Mouse (Mus musculus) forebrain, embryonic 15.5 days (tissue): Measurements from ENCODE around the gene Rpn1. TPM values are rescaled to one million over a fixed set of nuclear protein-coding genes. Genes with fewer than 3 reads are reported as not detected.

Experiments
- ATAC-seq: fragments of 200-750 bp; cut with Nextera tagmentation; replicated peaks from 2 replicates; pipeline ENCODE4 v1.8.0; 2017; ENCODE audit warnings: mild to moderate bottlenecking, moderate TSS enrichment, moderate library complexity
- H3K27ac ChIP-seq: fragments of 300-500 bp; sonication (generic); replicated peaks from 2 replicates; pipeline ENCODE4 v1.5.1; 2015; ENCODE audit warnings: mild to moderate bottlenecking, inconsistent platforms
- H3K27me3 ChIP-seq: fragments of 300-500 bp; sonication (generic); 2 replicates; pipeline ENCODE4 v1.6.1; 2015; ENCODE audit warnings: inconsistent platforms
- H3K36me3 ChIP-seq: fragments of 300-500 bp; sonication (generic); 2 replicates; pipeline ENCODE4 v1.6.1; 2015; ENCODE audit warnings: mild to moderate bottlenecking, inconsistent platforms
- H3K4me1 ChIP-seq: fragments of 300-500 bp; sonication (generic); 2 replicates; pipeline ENCODE4 v1.6.1; 2015; ENCODE audit warnings: inconsistent platforms
- H3K4me2 ChIP-seq: fragments of 300-500 bp; sonication (generic); replicated peaks from 2 replicates; pipeline ENCODE4 v1.6.1; 2015; ENCODE audit warnings: mild to moderate bottlenecking, inconsistent platforms
- H3K4me3 ChIP-seq: fragments of 300-500 bp; sonication (generic); 2 replicates; pipeline ENCODE4 v1.5.1; 2015; ENCODE audit warnings: mild to moderate bottlenecking, inconsistent platforms
- H3K9ac ChIP-seq: fragments of 300-500 bp; sonication (generic); replicated peaks from 2 replicates; pipeline ENCODE4 v1.6.1; 2015; ENCODE audit warnings: mild to moderate bottlenecking, inconsistent platforms
- H3K9me3 ChIP-seq: fragments of 300-500 bp; sonication (generic); 2 replicates; pipeline ENCODE4 v1.6.1; 2016; ENCODE audit warnings: inconsistent platforms
- WGBS: fragments of 180-500 bp; shearing (Covaris S2); methylation state at CpG from one replicate; pipeline ENCODE4 v1.1.7; 2015; ENCODE audit warnings: mixed read lengths; 5-methylcytosine and 5-hydroxymethylcytosine counted together
- polyA plus RNA-seq: library from polyadenylated mRNA; unstranded; fragments of >200 nt; fragmentation: Nextera tagmentation; extraction: Ambion mirVana; gene quantifications from 2 replicates; pipeline ENCODE4 v1.2.1, GENCODE M21; 2015

The Rpn1 gene
- polyA plus RNA-seq, 1 experiment from 2014 or later: 262 TPM

DNA sequence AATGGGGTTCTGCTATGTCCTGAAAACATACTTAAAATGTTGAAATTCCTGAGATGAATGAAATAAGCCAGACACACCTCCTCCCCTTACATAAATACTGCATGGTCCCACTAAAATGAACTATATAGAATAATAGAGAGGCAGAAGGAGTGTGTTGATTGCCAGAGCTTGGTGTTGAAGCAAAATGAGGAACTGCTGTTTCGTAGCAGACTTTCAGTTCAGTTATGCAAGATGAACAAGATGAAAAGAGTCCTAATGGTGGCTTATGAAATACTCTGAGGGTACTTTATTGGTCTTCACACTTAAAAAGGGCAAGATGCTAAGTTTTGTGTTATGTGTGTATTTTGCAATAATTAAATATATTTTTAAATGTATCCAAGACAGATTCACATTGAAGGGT is 15.5 kb upstream of the Rpn1 start:
- no peak overlapping the region for H3K4me2 ChIP-seq
- no peaks in the 10 kb centered on the region for H3K4me1 ChIP-seq
- no peak overlapping the region for H3K27ac ChIP-seq
- no peak overlapping the region for H3K4me3 ChIP-seq
- no peak for ATAC-seq
- no peak overlapping the region for H3K9ac ChIP-seq
- peaks cover 7% of the 10 kb centered on the region; the same call in 1 of the 2 replicates for H3K27me3 ChIP-seq
- 90% methylated on average over 1 of the region's 1 CpGs for WGBS
- H3K9me3 ChIP-seq: no peaks in the 10 kb centered on the region
- H3K36me3 ChIP-seq: no peaks in the 10 kb centered on the region

DNA sequence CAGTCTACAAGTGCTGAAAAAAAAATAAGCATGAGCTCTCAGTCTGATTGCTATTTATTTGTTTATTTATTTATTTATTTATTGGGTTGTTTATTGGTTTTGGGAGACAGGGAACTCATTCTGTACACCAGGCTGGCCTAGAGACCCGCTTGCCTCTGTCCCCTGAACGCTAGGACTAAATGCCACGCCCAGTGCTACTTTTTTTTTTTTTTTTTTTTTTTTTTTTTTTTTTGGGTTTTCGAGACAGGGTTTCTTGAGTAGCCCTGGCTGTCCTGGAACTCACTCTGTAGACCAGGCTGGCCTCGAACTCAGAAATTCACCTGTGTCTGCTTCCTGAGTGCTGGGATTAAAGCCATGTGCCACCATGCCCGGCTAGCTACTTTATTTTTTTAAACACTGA is 13.8 kb upstream of the Rpn1 start:
- H3K9ac ChIP-seq: no peak overlapping the region
- no peaks in the 10 kb centered on the region for H3K9me3 ChIP-seq
- no peaks in the 10 kb centered on the region for H3K36me3 ChIP-seq
- H3K27me3 ChIP-seq: peaks cover 7% of the 10 kb centered on the region; the same call in 1 of the 2 replicates
- H3K27ac ChIP-seq: no peak overlapping the region
- 79% methylated on average over 6 of the region's 6 CpGs for WGBS
- H3K4me3 ChIP-seq: no peak overlapping the region
- no peak for ATAC-seq
- peaks cover 9% of the 10 kb centered on the region for H3K4me1 ChIP-seq
- no peak overlapping the region for H3K4me2 ChIP-seq

DNA sequence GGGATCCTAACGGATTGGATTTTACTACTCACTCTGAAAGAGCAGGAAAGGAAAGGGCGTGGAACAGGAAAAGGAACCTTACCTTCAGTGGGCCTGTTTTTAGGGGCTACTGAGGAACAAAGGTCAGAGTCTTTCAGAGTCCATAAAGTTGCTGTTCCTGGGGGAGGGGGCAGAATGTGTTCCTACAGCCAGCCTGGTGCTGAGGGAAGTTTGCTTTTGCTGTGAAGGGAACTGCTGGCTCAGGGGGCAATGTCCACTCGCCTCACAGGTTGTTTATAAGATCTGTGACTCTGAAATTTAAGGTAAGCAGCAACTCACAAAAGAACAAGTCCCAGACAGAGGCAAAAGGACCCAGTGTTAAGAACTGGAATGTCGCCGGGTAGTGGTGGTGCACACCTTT is 13.1 kb upstream of the Rpn1 start:
- Histone ChIP-seq H3K36me3 (no peaks in the 10 kb centered on the region), H3K4me2 (no peak overlapping the region), H3K27me3 (peaks cover 7% of the 10 kb centered on the region; the same call in 1 of the 2 replicates), H3K4me3 (no peak overlapping the region), H3K27ac (no peak overlapping the region), H3K9ac (no peak overlapping the region), H3K9me3 (no peaks in the 10 kb centered on the region), H3K4me1 (peaks cover 11% of the 10 kb centered on the region)
- no peak for ATAC-seq
- WGBS: 88% methylated on average over 5 of the region's 5 CpGs

DNA sequence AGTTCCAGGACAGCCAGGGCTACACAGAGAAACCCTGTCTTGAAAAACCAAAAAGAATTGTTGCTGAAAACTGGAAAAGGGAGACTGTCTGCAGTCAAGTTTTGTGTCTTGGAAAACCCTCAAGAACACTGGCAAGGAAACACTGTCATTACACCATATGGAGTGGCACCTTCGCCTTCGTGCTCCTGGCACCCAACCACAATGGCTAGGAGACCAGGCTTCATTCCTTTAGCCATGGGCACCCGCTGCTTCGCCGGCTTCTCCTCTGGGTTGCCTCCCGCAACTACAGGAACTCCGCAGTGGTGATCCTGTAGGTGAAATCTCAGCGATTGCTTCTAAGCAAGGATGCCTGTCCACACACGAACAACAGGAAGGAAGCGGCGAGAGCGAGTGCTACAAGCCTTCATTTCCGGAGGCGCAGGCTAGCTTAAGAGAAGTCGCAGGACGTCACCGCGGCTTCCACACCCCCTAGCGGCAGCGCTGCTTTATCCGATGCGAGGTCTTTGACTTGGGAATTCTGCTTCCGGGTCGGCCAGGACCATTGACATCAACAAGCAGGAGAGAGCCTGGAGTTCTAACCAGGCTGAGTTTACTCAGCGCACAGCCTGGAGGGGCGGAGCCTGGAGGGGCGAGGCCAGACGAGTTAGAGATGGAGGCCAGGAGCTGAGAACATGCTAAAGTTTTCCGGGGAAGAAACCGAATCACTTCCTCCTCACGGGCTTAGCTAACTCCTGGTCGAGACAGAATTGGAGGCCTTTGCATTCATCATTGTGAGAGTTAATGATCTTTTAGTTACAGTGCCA is 9.3 kb upstream of the Rpn1 start:
- H3K4me3 ChIP-seq: peak overlapping the region; percentile 46
- peak; percentile 98 for ATAC-seq
- peaks cover 11% of the 10 kb centered on the region for H3K4me1 ChIP-seq
- H3K9ac ChIP-seq: peak overlapping the region; percentile 63
- H3K36me3 ChIP-seq: no peaks in the 10 kb centered on the region
- 3% methylated on average over 32 of the region's 32 CpGs for WGBS
- peaks cover 7% of the 10 kb centered on the region; the same call in 1 of the 2 replicates for H3K27me3 ChIP-seq
- peak overlapping the region; percentile 92 for H3K27ac ChIP-seq
- peak overlapping the region; percentile 60 for H3K4me2 ChIP-seq
- H3K9me3 ChIP-seq: no peaks in the 10 kb centered on the region

GRCm38 (mm10) chr6:88075960-88076517 is 8.2 kb upstream of the Rpn1 start:
- no peak for ATAC-seq
- no peaks in the 10 kb centered on the region for H3K9me3 ChIP-seq
- no peak overlapping the region for H3K9ac ChIP-seq
- H3K27ac ChIP-seq: peak overlapping the region; percentile 92; the same call in 1 of the 2 replicates
- H3K27me3 ChIP-seq: peaks cover 7% of the 10 kb centered on the region; the same call in 1 of the 2 replicates
- H3K4me2 ChIP-seq: no peak overlapping the region
- H3K4me1 ChIP-seq: peaks cover 11% of the 10 kb centered on the region
- H3K4me3 ChIP-seq: no peak overlapping the region
- H3K36me3 ChIP-seq: no peaks in the 10 kb centered on the region
- 81% methylated on average over 1 of the region's 1 CpGs for WGBS

DNA sequence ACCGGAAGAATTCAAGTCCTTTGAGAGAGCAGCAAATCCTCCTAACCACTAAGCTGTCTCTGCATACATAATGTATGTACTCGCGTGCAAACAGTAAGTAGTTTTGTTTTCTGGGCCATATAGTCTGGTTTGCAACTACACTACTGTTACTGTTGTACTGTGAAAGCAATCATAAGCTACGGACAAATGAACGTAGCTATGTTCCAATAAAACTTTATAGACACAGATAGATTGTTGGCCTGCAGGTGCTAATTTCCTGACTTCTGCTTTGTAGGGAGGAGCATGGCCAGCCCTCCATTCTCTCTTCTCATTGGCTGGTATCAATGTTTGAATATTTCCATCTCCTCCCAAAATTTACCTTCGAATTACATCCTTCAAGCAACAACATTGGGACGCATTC is 1.2 kb upstream of the Rpn1 start:
- 86% methylated on average over 7 of the region's 7 CpGs for WGBS

GRCm38 (mm10) chr6:88083672-88084071 is 610 bp upstream of the Rpn1 start:
- H3K4me1 ChIP-seq: peaks cover 29% of the 10 kb centered on the region
- 0 out of 2 replicates have a peak, but pooled peaks have one; percentile 22 for ATAC-seq
- H3K4me2 ChIP-seq: peak overlapping the region; percentile 96
- peaks cover 3% of the 10 kb centered on the region; the same call in 1 of the 2 replicates for H3K36me3 ChIP-seq
- H3K27me3 ChIP-seq: peaks cover 4% of the 10 kb centered on the region; the same call in 1 of the 2 replicates
- peak overlapping the region; percentile 100; the same call in 1 of the 2 replicates for H3K4me3 ChIP-seq
- H3K9me3 ChIP-seq: no peaks in the 10 kb centered on the region
- H3K27ac ChIP-seq: no peak overlapping the region; the same call in 1 of the 2 replicates
- H3K9ac ChIP-seq: no peak overlapping the region
- 70% methylated on average over 3 of the region's 3 CpGs for WGBS

More for the DNA sequence above, 1.2 kb upstream of the Rpn1 start:
- H3K36me3 ChIP-seq: peaks cover 3% of the 10 kb centered on the region; the same call in 1 of the 2 replicates
- peaks cover 29% of the 10 kb centered on the region for H3K4me1 ChIP-seq
- H3K4me2 ChIP-seq: no peak overlapping the region
- no peak for ATAC-seq
- no peak overlapping the region for H3K9ac ChIP-seq
- no peaks in the 10 kb centered on the region for H3K9me3 ChIP-seq
- H3K4me3 ChIP-seq: no peak overlapping the region
- peaks cover 4% of the 10 kb centered on the region; the same call in 1 of the 2 replicates for H3K27me3 ChIP-seq
- no peak overlapping the region for H3K27ac ChIP-seq

- H3K9me3 ChIP-seq: no peaks in the 10 kb centered on the region
- no peaks in the 10 kb centered on the region for H3K27me3 ChIP-seq
- H3K9ac ChIP-seq: no peak overlapping the region
- no peak overlapping the region for H3K4me3 ChIP-seq
- H3K4me1 ChIP-seq: peaks cover 26% of the 10 kb centered on the region
- WGBS: 60% methylated on average over 1 of the region's 1 CpGs
- no peak overlapping the region for H3K4me2 ChIP-seq
- H3K36me3 ChIP-seq: peaks cover 36% of the 10 kb centered on the region
- no peak for ATAC-seq
- no peak overlapping the region for H3K27ac ChIP-seq
Observed at GRCm38 (mm10) chr6:88088971-88089370, 4.7 kb downstream of the Rpn1 start.

- peaks cover 82% of the 10 kb centered on the region for H3K36me3 ChIP-seq
- WGBS: 92% methylated on average over 7 of the region's 7 CpGs
- H3K4me2 ChIP-seq: no peak overlapping the region
- no peaks in the 10 kb centered on the region for H3K4me1 ChIP-seq
- H3K27ac ChIP-seq: no peak overlapping the region
- H3K9ac ChIP-seq: no peak overlapping the region
- H3K4me3 ChIP-seq: no peak overlapping the region
- ATAC-seq: no peak
- no peaks in the 10 kb centered on the region for H3K27me3 ChIP-seq
- H3K9me3 ChIP-seq: no peaks in the 10 kb centered on the region
Observed at GRCm38 (mm10) chr6:88095377-88095776, 11.1 kb downstream of the Rpn1 start.

GRCm38 (mm10) chr6:88102096-88102495 is 17.8 kb downstream of the Rpn1 start:
- no peak overlapping the region for H3K27ac ChIP-seq
- H3K4me3 ChIP-seq: no peak overlapping the region
- H3K27me3 ChIP-seq: no peaks in the 10 kb centered on the region
- ATAC-seq: no peak
- no peak overlapping the region for H3K4me2 ChIP-seq
- no peaks in the 10 kb centered on the region for H3K9me3 ChIP-seq
- peaks cover 13% of the 10 kb centered on the region for H3K4me1 ChIP-seq
- 93% methylated on average over 6 of the region's 6 CpGs for WGBS
- no peak overlapping the region for H3K9ac ChIP-seq
- peaks cover 68% of the 10 kb centered on the region for H3K36me3 ChIP-seq

DNA sequence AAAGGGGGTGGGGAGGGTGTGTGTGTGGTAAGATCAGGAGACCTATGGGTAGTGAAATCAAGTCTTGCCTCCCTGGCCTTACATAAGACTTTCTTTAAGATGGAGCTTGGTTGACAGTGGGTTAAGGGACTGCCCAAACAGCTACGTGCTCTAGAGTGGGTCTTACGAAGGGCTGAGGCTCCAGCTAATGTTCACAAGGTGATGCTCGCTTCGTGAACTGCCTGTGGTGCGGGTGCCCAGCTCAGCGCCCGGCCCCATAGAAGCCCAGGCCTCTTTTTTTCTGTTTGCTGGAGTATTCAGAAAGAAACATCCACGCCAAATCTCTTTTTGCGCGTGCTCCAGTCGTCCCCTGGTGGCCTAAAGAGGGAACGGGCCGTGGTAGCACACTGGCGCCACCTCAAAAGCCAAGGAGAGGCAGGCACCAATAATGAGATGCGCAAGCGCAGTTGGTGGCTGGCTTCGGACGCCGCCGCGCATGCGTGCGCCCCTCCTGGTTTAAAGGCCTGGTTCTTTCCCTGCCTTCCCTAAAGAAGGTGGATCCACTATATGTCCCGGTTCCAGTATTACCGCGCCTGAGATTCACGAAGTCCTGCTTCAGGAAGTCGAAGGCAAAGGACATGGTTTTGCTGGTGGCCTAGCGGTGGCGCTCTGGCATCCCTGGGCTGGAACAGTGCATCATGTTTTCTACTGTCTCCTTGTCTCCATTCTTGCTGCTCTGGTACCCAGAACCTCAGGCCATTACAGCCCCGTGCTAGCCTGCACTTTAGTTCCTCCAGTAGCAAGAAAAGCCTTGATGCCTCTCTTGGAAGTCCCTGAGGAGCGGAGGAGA is 21.7 kb downstream of the Rpn1 start:
- H3K27me3 ChIP-seq: no peaks in the 10 kb centered on the region
- peak overlapping the region; percentile 44 for H3K4me2 ChIP-seq
- peak overlapping the region; percentile 31 for H3K9ac ChIP-seq
- H3K9me3 ChIP-seq: no peaks in the 10 kb centered on the region
- ATAC-seq: peak; percentile 93
- H3K27ac ChIP-seq: peak overlapping the region; percentile 72
- WGBS: 9% methylated on average over 32 of the region's 32 CpGs
- H3K4me1 ChIP-seq: peaks cover 13% of the 10 kb centered on the region
- H3K36me3 ChIP-seq: peaks cover 34% of the 10 kb centered on the region
- peak overlapping the region; percentile 25 for H3K4me3 ChIP-seq
